Mouse (Mus musculus) v-Abl transformed pro-B cells (cell line): Measurements from ENCODE around the gene Elk4.

Source experiments
- in situ Hi-C, 2 experiments: fragments of 400-800 bp; cut with MboI; formaldehyde crosslinking; loops; one replicate each; pipeline ENCODE4 v1.15.1; 2025; ENCODE audit not compliant: unreplicated experiment in 2 of 2

Gene Elk4

DNA sequence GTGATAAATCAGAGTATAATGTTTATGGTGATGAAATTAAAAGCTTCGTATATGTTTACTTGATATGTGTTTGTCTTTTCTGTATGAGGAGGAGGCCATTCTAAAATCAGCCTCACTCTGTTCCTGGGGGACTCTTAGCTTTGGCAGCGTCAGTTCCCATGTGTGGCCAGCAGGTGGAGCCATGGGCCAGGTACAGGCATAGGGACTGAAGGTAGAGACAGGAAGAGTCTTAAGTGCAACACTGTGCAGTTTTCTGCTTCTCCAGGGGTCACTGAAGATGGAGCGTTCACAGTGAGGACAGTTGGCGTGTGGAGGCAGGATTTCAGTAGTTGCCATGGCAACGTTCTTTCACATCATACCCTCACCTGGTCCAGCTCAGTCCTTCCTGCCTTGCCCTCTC is 24.5 kb upstream of the Elk4 start:
- in situ Hi-C loops: no loop called here

DNA sequence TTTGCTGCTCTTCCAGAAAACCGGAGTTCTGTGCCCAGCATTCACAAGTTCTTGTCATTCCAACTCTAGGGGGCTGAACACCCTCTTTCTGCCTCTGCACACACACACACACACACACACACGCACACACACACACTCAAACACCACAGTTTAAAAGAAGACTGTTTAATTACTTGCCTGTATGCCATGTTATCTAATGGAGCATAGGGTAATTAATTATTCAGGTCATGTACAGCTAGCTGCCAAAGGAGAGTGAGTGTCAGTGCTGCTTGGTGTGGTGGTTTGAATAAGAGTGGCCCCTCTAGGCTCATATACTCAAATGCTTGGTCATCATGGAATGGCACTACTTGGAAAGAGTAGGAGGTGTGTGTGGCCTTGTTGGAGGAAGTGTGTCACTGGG is 23.6 kb upstream of the Elk4 start:
- in situ Hi-C loops: no loop called here

DNA sequence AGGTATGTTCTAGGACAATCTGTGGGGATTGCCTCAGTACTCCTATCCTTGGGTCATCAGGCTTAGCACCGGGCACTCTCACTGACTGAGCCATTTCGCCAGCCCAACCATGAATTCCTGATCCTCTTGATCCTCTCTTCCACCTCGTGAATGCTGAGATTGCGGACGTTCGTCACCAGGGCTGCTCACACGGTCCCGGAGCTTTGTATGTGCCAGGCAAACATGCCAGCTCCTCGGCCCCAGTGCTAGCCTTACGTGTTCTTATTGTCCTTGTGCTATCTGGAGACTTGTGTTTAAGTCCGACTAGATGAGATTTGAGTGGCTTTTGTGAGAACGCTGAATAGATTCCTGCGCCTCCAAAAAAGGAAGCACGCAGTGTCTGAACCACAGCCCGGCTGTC is 20.0 kb upstream of the Elk4 start:
- in situ Hi-C loops: no loop called here

- in situ Hi-C loops: no loop called here
Measured at GRCm38 (mm10) chr1:131989476-131989875, 17.9 kb upstream of the Elk4 start.

DNA sequence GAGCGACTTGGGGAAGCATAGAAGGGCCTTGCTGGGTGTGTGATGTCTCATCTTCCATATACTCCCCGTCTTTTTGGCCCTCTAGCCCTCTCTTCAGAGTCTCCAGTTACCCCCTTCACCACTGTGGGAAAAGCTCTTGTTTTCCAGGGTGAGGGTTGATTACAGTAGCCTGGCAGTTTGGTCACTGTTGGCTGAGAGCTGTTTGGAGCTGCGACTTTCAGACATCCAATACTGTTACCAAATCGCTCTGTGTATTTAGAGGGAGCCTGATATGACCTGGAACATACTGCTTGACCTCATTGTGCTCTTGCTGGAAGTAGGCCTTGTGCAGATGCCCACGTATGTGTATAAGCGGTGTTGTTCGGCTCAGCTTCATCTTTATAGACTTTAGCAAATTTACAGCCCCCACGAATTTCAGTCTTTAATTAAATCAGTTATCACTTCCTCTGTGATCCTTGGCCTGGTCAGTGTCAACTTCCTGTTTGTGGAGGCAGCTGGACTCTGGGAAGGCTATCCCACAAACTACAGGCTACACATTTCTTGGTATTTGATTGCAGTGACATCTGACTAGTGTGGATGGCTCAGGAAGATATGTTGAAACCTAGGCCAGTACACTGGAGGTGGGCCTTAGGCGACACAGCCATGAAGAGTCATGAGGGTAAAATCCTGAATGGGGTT is 17.2 kb upstream of the Elk4 start:
- in situ Hi-C loops: no loop called here

GRCm38 (mm10) chr1:131992561-131993001 is 14.8 kb upstream of the Elk4 start:
- in situ Hi-C loops: no loop called here

- in situ Hi-C loops: no loop called here
Measured at GRCm38 (mm10) chr1:131993169-131994040, 14.0 kb upstream of the Elk4 start.

DNA sequence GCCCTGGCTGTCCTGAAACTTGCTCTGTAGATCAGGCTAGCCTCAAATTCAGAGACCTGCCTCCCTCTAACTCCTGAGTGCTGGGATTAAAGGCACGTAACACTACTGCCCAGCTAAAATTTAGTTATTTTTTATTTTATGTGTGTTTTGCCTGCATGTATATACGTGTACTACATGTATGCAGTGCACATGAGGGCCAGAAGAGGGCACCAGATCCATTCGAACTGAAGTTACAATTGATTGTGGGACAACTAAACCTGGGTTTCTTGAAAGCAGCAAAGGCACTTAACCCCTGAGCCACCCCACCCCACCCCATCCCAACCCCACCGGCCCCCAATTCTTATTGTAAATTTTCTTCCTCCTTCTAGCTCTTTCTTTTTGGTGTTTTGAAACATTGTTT is 12.3 kb upstream of the Elk4 start:
- in situ Hi-C loops: loop anchor here (5.0 kb wide), 3 partner anchors 52 to 122 kb away; no protein-coding TSS in a partner anchor

GRCm38 (mm10) chr1:132000506-132000905 is 6.9 kb upstream of the Elk4 start:
- in situ Hi-C loops: loop anchor here in 1 of 2 experiments (25.0 kb wide), 1 partner anchor 1662 kb away; the partner anchor contains the start of genes Gm38394 and Zbed6

- in situ Hi-C loops: loop anchor here in 1 of 2 experiments (25.0 kb wide), 1 partner anchor 1660 kb away; the partner anchor contains the start of genes Gm38394 and Zbed6
Measured at GRCm38 (mm10) chr1:132001880-132002330, 5.5 kb upstream of the Elk4 start.

- in situ Hi-C loops: loop anchor here in 1 of 2 experiments (25.0 kb wide), 1 partner anchor 1659 kb away; the partner anchor contains the start of genes Gm38394 and Zbed6
Measured at GRCm38 (mm10) chr1:132003111-132003510, 4.3 kb upstream of the Elk4 start.

- in situ Hi-C loops: loop anchor here in 1 of 2 experiments (25.0 kb wide), 1 partner anchor 1658 kb away; the partner anchor contains the start of genes Gm38394 and Zbed6
Measured at GRCm38 (mm10) chr1:132003817-132004216, 3.6 kb upstream of the Elk4 start.

GRCm38 (mm10) chr1:132004574-132005180 is 2.7 kb upstream of the Elk4 start:
- in situ Hi-C loops: loop anchor here in 1 of 2 experiments (25.0 kb wide), 1 partner anchor 1658 kb away; the partner anchor contains the start of genes Gm38394 and Zbed6

- in situ Hi-C loops: loop anchor here in 1 of 2 experiments (25.0 kb wide), 1 partner anchor 1657 kb away; the partner anchor contains the start of genes Gm38394 and Zbed6
Measured at GRCm38 (mm10) chr1:132005466-132005865, 1.9 kb upstream of the Elk4 start.

GRCm38 (mm10) chr1:132006046-132006445 is 1.4 kb upstream of the Elk4 start:
- in situ Hi-C loops: loop anchor here in 1 of 2 experiments (25.0 kb wide), 1 partner anchor 1656 kb away; the partner anchor contains the start of genes Gm38394 and Zbed6

GRCm38 (mm10) chr1:132006721-132007120 is 686 bp upstream of the Elk4 start:
- in situ Hi-C loops: loop anchor here in 1 of 2 experiments (25.0 kb wide), 1 partner anchor 1656 kb away; the partner anchor contains the start of genes Gm38394 and Zbed6

DNA sequence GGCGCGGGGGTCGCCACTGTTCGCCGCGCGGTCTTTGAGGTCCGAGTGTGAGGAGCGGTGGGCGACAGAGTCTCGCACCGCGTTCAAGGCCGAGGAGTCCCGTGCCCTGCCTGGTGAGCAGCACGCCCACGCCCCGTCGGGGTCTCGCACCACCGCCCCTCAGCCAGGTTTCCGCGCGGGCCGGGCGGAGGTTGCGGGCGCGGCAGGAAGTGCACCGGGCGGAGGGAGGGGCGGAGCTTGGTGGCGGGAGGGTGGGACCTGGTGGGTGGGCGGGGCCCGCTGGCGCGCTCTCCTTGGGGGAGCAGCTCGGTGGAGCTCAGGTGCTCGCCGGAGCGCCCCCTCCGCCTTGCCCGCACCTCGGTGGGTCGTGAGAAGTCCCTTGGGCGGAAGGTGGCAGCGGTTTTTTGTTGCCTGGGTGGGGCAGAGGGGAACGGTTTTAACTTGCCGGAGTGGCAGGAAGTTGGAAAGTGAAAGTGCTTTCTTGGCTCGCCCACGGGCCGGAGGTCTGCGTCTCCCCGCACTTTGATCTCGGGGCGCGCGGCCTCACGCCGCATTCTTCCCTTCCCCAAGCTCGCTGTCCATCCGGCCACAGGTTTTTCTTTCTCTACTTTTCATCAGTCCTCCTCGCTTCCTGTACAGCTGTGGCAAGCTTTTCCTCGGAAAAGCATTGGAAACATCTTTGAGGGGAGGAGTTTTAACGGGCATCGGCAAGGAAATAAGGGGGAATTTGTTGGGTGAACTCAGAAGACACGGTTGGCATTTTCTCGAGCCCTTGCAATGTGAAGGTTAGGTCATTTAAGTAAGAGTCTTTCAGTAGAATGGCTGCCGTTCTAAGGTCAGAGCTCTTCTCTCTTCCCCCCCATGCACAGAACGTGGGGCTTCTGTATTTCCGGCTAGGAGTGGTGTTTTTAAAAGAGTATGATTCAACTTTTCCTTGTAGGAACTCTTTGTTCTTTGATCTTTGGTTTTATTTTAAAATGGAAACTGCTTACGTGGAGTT is 721 bp downstream of the Elk4 start:
- in situ Hi-C loops: loop anchor here in 1 of 2 experiments (25.0 kb wide), 1 partner anchor 1654 kb away; the partner anchor contains the start of genes Gm38394 and Zbed6

DNA sequence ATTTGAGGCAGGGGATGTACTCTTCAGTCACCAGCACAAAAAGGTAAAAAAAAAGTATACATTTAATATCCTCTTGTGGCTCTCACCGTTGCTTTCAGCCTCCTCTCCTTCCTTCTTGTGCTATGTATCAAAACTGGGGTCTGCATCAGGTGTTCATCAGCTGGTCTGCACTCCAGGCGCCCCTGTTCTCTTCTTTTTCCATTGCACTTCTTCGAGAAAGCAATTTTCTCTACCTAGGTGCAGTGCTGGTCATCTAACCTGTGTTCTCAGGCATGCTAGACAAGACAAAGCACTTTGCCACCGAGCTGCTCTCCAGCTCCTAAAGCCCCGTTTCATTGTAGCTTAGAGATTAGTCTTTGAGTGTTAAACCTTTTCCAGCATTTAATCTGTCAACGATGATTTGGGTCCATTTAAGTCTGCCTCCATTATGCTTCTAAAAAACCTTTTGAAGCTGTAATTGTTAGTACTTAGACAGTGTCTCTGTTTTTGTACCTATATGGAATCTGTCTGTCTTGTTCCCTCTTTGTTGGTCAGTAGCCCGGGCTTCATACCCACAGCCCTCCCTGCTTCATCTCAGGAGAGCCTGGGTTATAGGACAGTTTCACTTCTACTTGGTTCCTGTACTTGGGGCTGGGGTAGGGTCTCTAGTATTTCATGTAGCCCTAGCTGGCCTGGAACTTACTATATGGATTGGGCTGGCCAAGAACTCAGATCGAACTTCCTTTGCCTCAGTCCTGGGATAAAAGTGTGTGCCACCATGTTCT is 1.7 kb downstream of the Elk4 start:
- in situ Hi-C loops: loop anchor here in 1 of 2 experiments (25.0 kb wide), 1 partner anchor 1653 kb away; the partner anchor contains the start of genes Gm38394 and Zbed6
